Mouse (Mus musculus) frontal cortex, adult 2 months (tissue): ENCODE measurements around the gene Gtsf1l. TPM values are rescaled to one million over a fixed set of nuclear protein-coding genes. Genes with fewer than 3 reads are reported as not detected.

ENCODE experiments used
- DNase-seq, 2 experiments: peaks; one replicate each; pipeline ENCODE4 v3.0.0; 2022; ENCODE audit warnings: low spot score in 1 of 2; ENCODE audit errors: extremely low spot score in 1 of 2
- polyA plus RNA-seq: library from polyadenylated mRNA; depleted of rRNA; stranded (reverse); fragments of >200 nt; gene quantifications from 2 replicates; pipeline ENCODE4 v1.2.3, GENCODE M21; 2012; rRNA removed

Gtsf1l gene
- polyA plus RNA-seq, 1 experiment: not detected

- DNase-seq: peak; percentile 39 to 86
Observed at GRCm38 (mm10) chr2:163054335-163054840, 33.3 kb downstream of the Gtsf1l start, which contains the start of gene Mybl2. Gene Mybl2 (plus strand): TSS chr2:163054687.

GRCm38 (mm10) chr2:163052826-163053225 is 34.8 kb downstream of the Gtsf1l start:
- DNase-seq: no peak

- DNase-seq: no peak
Observed at GRCm38 (mm10) chr2:163052101-163052500, 35.6 kb downstream of the Gtsf1l start.

- no peak for DNase-seq
Observed at GRCm38 (mm10) chr2:163051691-163052090, 36.0 kb downstream of the Gtsf1l start.

- no peak for DNase-seq
Observed at GRCm38 (mm10) chr2:163049116-163049515, 38.5 kb downstream of the Gtsf1l start.

GRCm38 (mm10) chr2:163048125-163048524 is 39.5 kb downstream of the Gtsf1l start:
- peak; percentile 25 to 78 for DNase-seq

- DNase-seq: no peak
Observed at GRCm38 (mm10) chr2:163039940-163040339, 47.7 kb downstream of the Gtsf1l start.

Other genes starting within 250 kb of the Gtsf1l start
- 164 and 174 TPM in 2 replicates for gene Srsf6, start 156.3 kb downstream of the Gtsf1l start, polyA plus RNA-seq
- 12.0 and 13.4 TPM in 2 replicates for gene L3mbtl1, start 144.4 kb downstream of the Gtsf1l start, polyA plus RNA-seq
- gene Sgk2, start 100.5 kb downstream of the Gtsf1l start, polyA plus RNA-seq: 1.2 and 1.3 TPM in 2 replicates
- gene Ift52, start 70.5 kb downstream of the Gtsf1l start, polyA plus RNA-seq: 32.9 and 34.3 TPM in 2 replicates
- gene Mybl2, start 33.2 kb downstream of the Gtsf1l start, polyA plus RNA-seq: 1.8 and 2.6 TPM in 2 replicates
- 29.3 and 31.9 TPM in 2 replicates for gene Tox2, start 115.3 kb upstream of the Gtsf1l start, polyA plus RNA-seq